Mouse (Mus musculus) kidney, embryonic 16.5 days (tissue): ENCODE data around the gene Ddx24. TPM values are rescaled to one million over a fixed set of nuclear protein-coding genes. Genes with fewer than 3 reads are reported as not detected.

Experiments
- ATAC-seq: fragments of 200-750 bp; cut with Nextera tagmentation; 2 replicates; pipeline ENCODE4 v1.8.0; 2017; ENCODE audit warnings: moderate TSS enrichment; ENCODE audit not compliant: low FRiP score, low TSS enrichment
- H3K27ac ChIP-seq: fragments of 300-500 bp; sonication (generic); 2 replicates; pipeline ENCODE4 v1.5.1; 2014; ENCODE audit warnings: low read length
- H3K27me3 ChIP-seq: fragments of 300-500 bp; sonication (generic); 2 replicates; pipeline ENCODE4 v1.6.1; 2014; ENCODE audit warnings: low read length, control low read depth, mixed read lengths; ENCODE audit not compliant: insufficient read depth
- H3K36me3 ChIP-seq: fragments of 300-500 bp; sonication (generic); 2 replicates; pipeline ENCODE4 v1.6.1; 2014; ENCODE audit warnings: low read length, control low read depth, mixed read lengths; ENCODE audit not compliant: insufficient read depth
- H3K4me1 ChIP-seq: fragments of 300-500 bp; sonication (generic); 2 replicates; pipeline ENCODE4 v1.6.1; 2014; ENCODE audit warnings: low read length, control low read depth, mixed read lengths; ENCODE audit not compliant: insufficient read depth
- H3K4me2 ChIP-seq: fragments of 300-500 bp; sonication (generic); replicated peaks from 2 replicates; pipeline ENCODE4 v1.6.1; 2014; ENCODE audit warnings: low read depth, low read length
- H3K4me3 ChIP-seq: fragments of 300-500 bp; sonication (generic); 2 replicates; pipeline ENCODE4 v1.5.1; 2014; ENCODE audit warnings: mild to moderate bottlenecking, low read length
- H3K9ac ChIP-seq: fragments of 300-500 bp; sonication (generic); replicated peaks from 2 replicates; pipeline ENCODE4 v1.6.1; 2014; ENCODE audit warnings: low read length
- H3K9me3 ChIP-seq: fragments of 300-500 bp; sonication (generic); 2 replicates; pipeline ENCODE4 v1.6.1; 2016; ENCODE audit warnings: low read length, control low read depth
- WGBS: fragments of 180-500 bp; shearing (Covaris S2); extraction: QIAGEN DNeasy Blood & Tissue Kit; methylation state at CpG from one replicate; pipeline ENCODE4 v1.1.7; 2014; 5-methylcytosine and 5-hydroxymethylcytosine counted together
- polyA plus RNA-seq: library from polyadenylated mRNA; unstranded; fragments of >200 nt; fragmentation: Nextera tagmentation; extraction: Ambion mirVana; gene quantifications from 2 replicates; pipeline ENCODE4 v1.2.1, GENCODE M21; 2015

The Ddx24 gene
- polyA plus RNA-seq, 1 experiment from 2014 or later, result 74.6 TPM

GRCm38 (mm10) chr12:103358216-103358615 lies 67.4 kb downstream of the Ddx24 start:
- H3K9me3 ChIP-seq, result no peaks in the 10 kb centered on the region
- no peaks in the 10 kb centered on the region for H3K36me3 ChIP-seq
- no peak overlapping the region for H3K4me2 ChIP-seq
- no peak overlapping the region for H3K4me3 ChIP-seq
- 63% methylated on average over 8 of the region's 8 CpGs for WGBS
- no peak overlapping the region for H3K27ac ChIP-seq
- ATAC-seq, result no peak
- no peaks in the 10 kb centered on the region for H3K4me1 ChIP-seq
- no peaks in the 10 kb centered on the region for H3K27me3 ChIP-seq
- H3K9ac ChIP-seq, result no peak overlapping the region

Other genes starting within 250 kb of the Ddx24 start
- 0.47 and 1.5 TPM in 2 replicates for gene Prima1, start 183.7 kb downstream of the Ddx24 start, polyA plus RNA-seq
- not detected in 2 replicates for gene Fam181a, start 114.9 kb downstream of the Ddx24 start, polyA plus RNA-seq
- gene Asb2, start 69.8 kb downstream of the Ddx24 start, polyA plus RNA-seq, result 1.3 and 4.5 TPM in 2 replicates
- 7.7 and 8.1 TPM in 2 replicates for gene Otub2, start 37.1 kb downstream of the Ddx24 start, polyA plus RNA-seq
- gene 9330161L09Rik, start 18.0 kb downstream of the Ddx24 start, polyA plus RNA-seq, result 0.30 TPM in 1 of 2 replicates, not detected in the other
- gene Ifi27, start 8.4 kb upstream of the Ddx24 start, polyA plus RNA-seq, result 32.8 and 39.5 TPM in 2 replicates
- gene Ifi27l2a, start 17.9 kb upstream of the Ddx24 start, polyA plus RNA-seq, result 6.6 and 7.2 TPM in 2 replicates
- not detected in 2 replicates for gene Ifi27l2b, start 31.4 kb upstream of the Ddx24 start, polyA plus RNA-seq
- gene Ppp4r4, start 106.5 kb upstream of the Ddx24 start, polyA plus RNA-seq, result 1.1 and 1.2 TPM in 2 replicates
- 2.4 and 2.7 TPM in 2 replicates for gene Serpina10, start 205.6 kb upstream of the Ddx24 start, polyA plus RNA-seq
- gene Serpina6, start 231.4 kb upstream of the Ddx24 start, polyA plus RNA-seq, result 7.8 and 12.7 TPM in 2 replicates